Mouse (Mus musculus) ES-Bruce4 (cell line): Measurements from ENCODE around the gene Hbq1b. TPM values are rescaled to one million over a fixed set of nuclear protein-coding genes. Genes with fewer than 3 reads are reported as not detected.

ENCODE experiments used
- H3K27ac ChIP-seq: 2 replicates; pipeline ENCODE4 v1.5.1; 2012; ENCODE audit warnings: low read length, inconsistent platforms; ENCODE audit not compliant: insufficient read depth
- H3K27me3 ChIP-seq: 2 replicates; pipeline ENCODE4 v1.6.1; 2012; ENCODE audit warnings: mild to moderate bottlenecking, low read length, inconsistent platforms; ENCODE audit not compliant: control insufficient read depth, poor library complexity, insufficient read depth, severe bottlenecking
- H3K36me3 ChIP-seq: 2 replicates; pipeline ENCODE4 v1.6.1; 2012; ENCODE audit warnings: inconsistent platforms, mild to moderate bottlenecking, low read length, moderate library complexity; ENCODE audit not compliant: control insufficient read depth, poor library complexity, insufficient read depth, severe bottlenecking
- H3K4me1 ChIP-seq: one replicate; pipeline ENCODE4 v1.8.1; 2011; ENCODE audit warnings: low read length; ENCODE audit not compliant: control insufficient read depth, insufficient read depth
- H3K4me3 ChIP-seq: 2 replicates; pipeline ENCODE4 v1.5.1; 2011; ENCODE audit warnings: low read depth, mild to moderate bottlenecking, low read length
- H3K9ac ChIP-seq: 2 replicates; pipeline ENCODE4 v1.6.1; 2012; ENCODE audit warnings: low read depth, mild to moderate bottlenecking, inconsistent platforms; ENCODE audit not compliant: poor library complexity, severe bottlenecking
- H3K9me3 ChIP-seq: replicated peaks from 2 replicates; pipeline ENCODE4 v1.6.1; 2012; ENCODE audit warnings: mild to moderate bottlenecking, low read length, inconsistent platforms; ENCODE audit not compliant: control insufficient read depth, poor library complexity, insufficient read depth, severe bottlenecking
- CTCF ChIP-seq: IDR thresholded peaks from one replicate; pipeline ENCODE4 v1.8.1; 2011; ENCODE audit warnings: low read depth, low read length
- EP300 ChIP-seq: IDR thresholded peaks from 2 replicates; pipeline ENCODE4 v1.6.1; 2011; ENCODE audit warnings: low read depth, low read length; ENCODE audit not compliant: insufficient read depth
- POLR2A ChIP-seq: IDR thresholded peaks from one replicate; pipeline ENCODE4 v1.8.1; 2011; ENCODE audit warnings: low read length; ENCODE audit not compliant: insufficient read depth
- polyA plus RNA-seq: library from polyadenylated mRNA; stranded (reverse); fragments of >200 nt; gene quantifications from 2 replicates; pipeline ENCODE4 v1.2.4, GENCODE M21; 2011; ENCODE audit warnings: low read depth; ENCODE audit not compliant: missing spikeins, insufficient read depth, insufficient read length

The Hbq1b gene
- polyA plus RNA-seq, 1 experiment, result not detected

DNA sequence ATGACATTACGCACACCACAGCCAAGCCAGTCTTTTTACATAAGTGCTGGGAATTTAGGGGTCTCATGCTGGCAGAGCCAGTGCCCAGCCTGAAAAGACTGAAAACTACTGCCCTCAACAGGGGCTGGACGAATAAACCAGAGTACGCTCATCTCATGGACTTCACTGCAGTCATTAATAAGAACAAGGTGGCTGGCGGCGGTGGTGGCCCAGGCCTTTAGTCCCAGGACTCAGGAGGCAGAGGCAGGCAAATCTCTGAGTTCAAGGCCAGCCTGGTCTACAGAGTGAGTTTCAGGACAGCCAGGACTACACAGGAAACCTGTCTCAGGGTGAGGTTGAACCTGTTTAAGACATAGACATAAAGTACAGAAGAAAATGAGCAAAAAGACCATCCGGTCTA is 20.6 kb upstream of the Hbq1b start:
- Histone ChIP-seq H3K9ac (peak overlapping the region; percentile 91), H3K4me3 (no peak overlapping the region), H3K9me3 (no peaks in the 10 kb centered on the region), H3K27ac (no peak overlapping the region), H3K36me3 (no peaks in the 10 kb centered on the region), H3K27me3 (no peaks in the 10 kb centered on the region), H3K4me1 (no peaks in the 10 kb centered on the region)
- TF ChIP-seq EP300 (no peak), CTCF (no peak), POLR2A (no peak)

DNA sequence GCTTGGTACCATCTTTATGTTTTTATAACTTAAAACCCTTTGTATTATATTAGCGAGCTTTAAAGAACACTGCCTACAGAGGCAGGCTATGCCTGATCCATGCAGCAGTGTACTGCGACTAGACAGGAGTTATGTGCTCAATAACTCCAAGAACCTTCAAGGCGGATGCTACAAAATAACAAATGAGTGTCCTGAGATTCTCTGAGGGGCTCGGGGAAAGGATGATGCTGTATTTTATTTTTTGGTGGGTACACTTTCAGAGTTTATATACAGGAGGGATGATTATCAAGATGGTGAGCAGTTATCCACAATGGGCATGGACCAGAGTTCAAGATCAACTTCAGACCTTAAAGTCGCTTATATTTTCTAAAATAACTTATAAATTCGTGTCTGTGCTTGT is 20.0 kb upstream of the Hbq1b start:
- Histone ChIP-seq H3K4me1 (no peaks in the 10 kb centered on the region), H3K27ac (peak overlapping the region; percentile 78; the same call in 1 of the 2 replicates), H3K9me3 (no peaks in the 10 kb centered on the region), H3K9ac (peak overlapping the region; percentile 91), H3K27me3 (no peaks in the 10 kb centered on the region), H3K36me3 (no peaks in the 10 kb centered on the region), H3K4me3 (peak overlapping the region; percentile 96)
- TF ChIP-seq EP300, result no peak
- no peak for TF ChIP-seq CTCF
- no peak for TF ChIP-seq POLR2A

DNA sequence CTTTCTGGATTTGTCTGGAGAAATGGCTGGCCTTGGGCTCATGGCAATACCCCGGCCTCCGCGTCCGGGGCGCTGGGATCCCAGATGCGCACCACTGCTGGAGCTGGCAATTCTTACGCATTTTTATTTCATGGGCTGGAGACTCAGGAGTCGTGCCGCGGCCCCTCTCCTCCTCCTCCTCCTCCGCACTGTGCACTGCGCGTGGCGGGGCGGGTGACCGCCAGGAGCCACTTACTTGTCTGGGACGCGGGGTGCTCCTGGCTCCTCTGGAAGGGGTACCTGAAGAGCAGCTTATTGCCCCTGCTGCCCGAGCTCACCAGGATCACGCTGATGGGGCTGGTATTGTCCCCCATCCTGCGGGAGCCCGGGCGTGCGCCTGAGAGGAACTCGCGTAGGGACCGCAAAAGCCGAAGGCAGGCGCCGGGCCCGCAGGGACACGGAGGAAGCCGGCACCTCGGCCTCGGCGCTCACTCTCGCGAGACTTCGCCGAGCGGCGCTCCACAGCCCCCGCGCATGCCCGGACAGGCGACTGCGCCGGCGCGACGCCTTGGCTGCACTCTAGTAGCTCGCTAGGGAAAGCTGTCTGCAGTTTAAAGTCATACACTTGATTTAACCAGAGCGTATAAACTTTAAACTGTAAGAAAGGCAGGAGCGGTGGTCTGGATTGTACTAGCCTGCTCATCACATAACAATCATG is 19.4 kb upstream of the Hbq1b start, which contains the start of gene Nprl3:
Gene Nprl3 (minus strand): TSS at position 520 of the 697 bp plus-strand sequence.
- no peaks in the 10 kb centered on the region for H3K9me3 ChIP-seq

DNA sequence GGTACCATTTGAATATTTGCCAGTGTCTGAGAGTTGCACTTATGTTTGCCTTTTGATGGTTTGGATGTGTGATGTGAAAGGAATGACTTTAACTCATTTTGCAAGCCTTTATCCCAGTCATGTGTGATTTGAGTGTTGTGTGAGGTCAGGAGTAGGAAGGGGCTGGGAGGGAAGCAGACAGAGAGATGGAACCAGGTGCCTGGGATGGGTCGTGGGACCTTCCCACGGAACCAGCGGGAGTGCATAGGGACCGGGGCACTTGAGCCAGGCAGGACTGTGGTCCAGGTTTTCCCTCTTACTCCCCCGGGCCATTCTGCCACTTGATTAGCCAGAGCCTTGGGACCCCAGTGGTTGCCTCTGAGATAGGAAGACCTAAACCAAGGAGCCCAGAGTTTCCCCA is 18.8 kb upstream of the Hbq1b start:
- no peaks in the 10 kb centered on the region for H3K27me3 ChIP-seq
- H3K4me3 ChIP-seq, result peak overlapping the region; percentile 17; the same call in 1 of the 2 replicates
- TF ChIP-seq POLR2A, result no peak
- TF ChIP-seq EP300, result no peak
- no peak for TF ChIP-seq CTCF
- H3K36me3 ChIP-seq, result no peaks in the 10 kb centered on the region
- H3K4me1 ChIP-seq, result no peaks in the 10 kb centered on the region
- H3K9ac ChIP-seq, result peak overlapping the region; percentile 91
- no peaks in the 10 kb centered on the region for H3K9me3 ChIP-seq
- H3K27ac ChIP-seq, result no peak overlapping the region

More for the DNA sequence above, 19.4 kb upstream of the Hbq1b start, which contains the start of gene Nprl3:
- Histone ChIP-seq H3K4me1 (no peaks in the 10 kb centered on the region), H3K4me3 (peak within 1 kb of the TSS; percentile 96), H3K9ac (peak within 1 kb of the TSS; percentile 91), H3K36me3 (no peaks in the 10 kb centered on the region), H3K27ac (peak within 1 kb of the TSS; percentile 78), H3K27me3 (no peaks in the 10 kb centered on the region)
- TF ChIP-seq POLR2A, result peak; percentile 66
- TF ChIP-seq EP300, result no peak

DNA sequence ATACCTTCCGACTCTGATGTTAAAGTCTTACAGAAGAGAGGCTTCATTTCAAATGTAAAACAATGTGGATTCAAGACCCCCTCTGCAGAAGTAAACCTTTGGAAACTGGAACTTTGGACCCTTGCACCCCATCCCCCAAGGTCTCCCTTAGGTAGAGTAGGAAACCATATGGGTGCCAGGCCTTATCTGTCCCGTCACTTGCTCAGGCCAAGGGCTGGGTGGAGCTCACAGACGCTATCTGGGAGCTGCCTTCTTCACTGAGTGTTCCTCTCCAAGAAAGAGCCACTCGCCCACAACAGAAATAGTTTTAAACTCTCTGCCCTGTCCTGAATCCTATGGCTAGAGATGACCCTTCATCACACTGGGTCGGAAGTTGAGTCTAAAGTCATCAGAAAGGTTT is 17.8 kb upstream of the Hbq1b start:
- H3K36me3 ChIP-seq, result no peaks in the 10 kb centered on the region
- H3K4me1 ChIP-seq, result no peaks in the 10 kb centered on the region
- H3K27me3 ChIP-seq, result no peaks in the 10 kb centered on the region
- no peak for TF ChIP-seq EP300
- H3K9ac ChIP-seq, result no peak overlapping the region
- H3K9me3 ChIP-seq, result no peaks in the 10 kb centered on the region
- no peak overlapping the region for H3K27ac ChIP-seq
- H3K4me3 ChIP-seq, result no peak overlapping the region

DNA sequence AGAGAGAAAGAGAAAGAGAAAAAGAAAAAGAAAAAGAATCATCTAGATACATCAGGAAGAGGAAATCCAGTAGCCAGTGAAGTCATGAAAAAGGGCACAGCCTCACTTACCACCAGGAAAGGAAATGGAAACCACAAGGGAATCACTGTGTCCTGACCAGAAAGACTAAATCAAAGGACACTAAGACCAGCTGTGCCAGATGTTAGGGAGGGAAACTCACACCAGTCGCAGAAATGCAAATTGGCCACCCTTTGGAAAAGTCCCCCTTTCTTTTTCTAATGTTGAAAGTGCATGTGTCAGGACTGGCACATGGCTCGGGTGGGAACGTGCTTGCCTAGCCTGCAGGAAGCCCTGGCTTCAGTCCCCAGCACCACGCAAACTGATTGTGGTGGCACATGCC is 15.6 kb upstream of the Hbq1b start:
- H3K27ac ChIP-seq, result no peak overlapping the region
- TF ChIP-seq POLR2A (no peak), EP300 (no peak), CTCF (no peak)
- no peaks in the 10 kb centered on the region for H3K36me3 ChIP-seq
- H3K9me3 ChIP-seq, result no peaks in the 10 kb centered on the region
- no peak overlapping the region for H3K4me3 ChIP-seq
- no peak overlapping the region for H3K9ac ChIP-seq
- no peaks in the 10 kb centered on the region for H3K4me1 ChIP-seq
- no peaks in the 10 kb centered on the region for H3K27me3 ChIP-seq
